Mouse (Mus musculus): Measurements from ENCODE around the gene Sbno1. TPM values are rescaled to one million over a fixed set of nuclear protein-coding genes. Genes with fewer than 3 reads are reported as not detected.
"Not testable (repeated sequence)": the region's sequence is repeated elsewhere in the genome, so short reads cannot be mapped to it uniquely, and the experiment has no call there.

Gene Sbno1
- 306 and 307 TPM in 2 replicates for total RNA-seq (2017)

- ATAC-seq (ENCODE audit: extremely low read depth, insufficient number of reproducible peaks, low FRiP score, poor library complexity, severe bottlenecking), result peak; percentile 86
These were observed at the start of gene Sbno1 for GRCm38 (mm10) chr5:124425412-124426259. TSS of gene Sbno1 (minus strand) at chr5:124426001.

- no peak for ATAC-seq (ENCODE audit: extremely low read depth, insufficient number of reproducible peaks, low FRiP score, poor library complexity, severe bottlenecking)
These were observed 44.9 kb upstream of the Sbno1 start for GRCm38 (mm10) chr5:124470591-124471171.

DNA sequence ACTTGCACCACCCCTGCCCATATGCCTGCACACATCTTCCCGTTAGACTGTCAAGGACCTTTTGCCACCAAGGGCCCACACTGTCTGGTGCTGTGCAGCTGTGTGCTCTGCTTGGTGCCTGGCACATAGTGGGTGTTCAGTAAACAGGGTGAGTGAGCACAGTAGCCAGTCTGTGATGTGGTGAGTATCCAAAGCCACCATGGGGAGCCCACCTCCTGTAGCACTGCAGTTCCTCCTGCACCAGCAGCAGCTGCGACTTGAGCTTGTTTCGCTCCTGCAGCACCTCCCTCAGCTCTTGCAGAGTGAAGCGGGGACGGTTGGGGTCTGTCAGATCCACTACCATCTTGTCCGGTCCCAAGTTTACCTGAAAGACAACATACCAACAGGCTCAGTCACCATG lies 43.7 kb upstream of the Sbno1 start:
- no peak for ATAC-seq (ENCODE audit: extremely low read depth, insufficient number of reproducible peaks, low FRiP score, poor library complexity, severe bottlenecking)

GRCm38 (mm10) chr5:124468365-124468764 lies 42.6 kb upstream of the Sbno1 start:
- ATAC-seq (ENCODE audit: extremely low read depth, insufficient number of reproducible peaks, low FRiP score, poor library complexity, severe bottlenecking), result peak; percentile 30; the same call in 1 of the 2 replicates

DNA sequence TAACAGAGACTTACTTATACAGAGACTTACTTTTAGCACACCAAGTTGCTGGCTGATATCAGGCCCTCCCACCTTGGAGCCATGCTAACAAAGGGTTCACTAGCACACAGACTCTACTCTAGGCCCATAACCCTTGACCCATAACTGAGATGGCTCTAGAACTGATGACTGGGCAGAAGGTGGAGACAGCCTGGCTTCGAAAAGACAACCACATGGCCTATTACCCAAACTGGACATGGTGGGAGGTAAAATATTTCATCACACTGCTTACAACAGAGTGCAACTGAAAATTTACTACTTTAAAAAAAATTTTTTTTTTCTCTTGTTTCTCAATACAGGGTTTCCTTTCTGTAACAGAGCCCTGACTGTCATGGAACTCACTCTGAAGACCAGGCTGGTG lies 42.0 kb upstream of the Sbno1 start:
- ATAC-seq (ENCODE audit: extremely low read depth, insufficient number of reproducible peaks, low FRiP score, poor library complexity, severe bottlenecking), result no peak

DNA sequence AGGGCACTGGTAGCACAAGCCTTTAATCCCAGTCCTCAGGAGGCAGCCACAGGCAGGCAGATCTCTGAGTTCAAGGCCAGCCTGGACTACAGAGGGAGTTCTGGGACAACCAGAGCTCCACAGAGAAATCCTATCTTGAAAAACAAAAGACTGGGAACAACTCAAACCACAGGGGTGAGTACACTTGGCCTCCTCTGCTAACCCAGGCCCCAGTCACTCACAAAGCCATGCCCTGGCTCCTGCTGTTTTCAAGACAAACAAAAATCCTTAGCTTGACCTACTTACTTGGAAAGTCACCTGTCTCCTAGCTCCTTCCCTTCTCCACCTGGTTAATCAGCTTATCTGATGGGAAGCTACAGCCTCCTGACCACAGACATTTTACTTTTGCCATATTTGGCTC lies 39.1 kb upstream of the Sbno1 start:
- no peak for ATAC-seq (ENCODE audit: extremely low read depth, insufficient number of reproducible peaks, low FRiP score, poor library complexity, severe bottlenecking)

DNA sequence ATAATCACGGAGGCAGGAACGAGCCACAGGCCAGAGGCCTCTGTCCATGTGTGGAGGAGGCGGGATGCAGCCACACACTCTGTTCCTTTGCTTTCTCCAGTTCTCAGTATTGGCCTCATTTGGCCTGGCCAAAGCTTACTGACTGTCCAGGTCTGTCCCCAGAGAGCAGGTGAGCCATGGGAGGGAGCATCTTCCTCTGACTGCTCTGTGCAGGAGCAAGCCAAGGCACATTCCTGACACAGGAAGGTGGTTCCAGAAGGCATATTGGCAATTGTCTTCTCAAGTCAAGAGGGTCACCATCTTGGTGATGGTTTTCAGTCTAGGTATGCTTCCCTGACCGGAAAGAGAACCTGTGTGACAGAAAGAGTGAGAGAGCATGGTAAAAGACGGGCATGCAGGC lies 37.7 kb upstream of the Sbno1 start:
- no peak for ATAC-seq (ENCODE audit: extremely low read depth, insufficient number of reproducible peaks, low FRiP score, poor library complexity, severe bottlenecking)

DNA sequence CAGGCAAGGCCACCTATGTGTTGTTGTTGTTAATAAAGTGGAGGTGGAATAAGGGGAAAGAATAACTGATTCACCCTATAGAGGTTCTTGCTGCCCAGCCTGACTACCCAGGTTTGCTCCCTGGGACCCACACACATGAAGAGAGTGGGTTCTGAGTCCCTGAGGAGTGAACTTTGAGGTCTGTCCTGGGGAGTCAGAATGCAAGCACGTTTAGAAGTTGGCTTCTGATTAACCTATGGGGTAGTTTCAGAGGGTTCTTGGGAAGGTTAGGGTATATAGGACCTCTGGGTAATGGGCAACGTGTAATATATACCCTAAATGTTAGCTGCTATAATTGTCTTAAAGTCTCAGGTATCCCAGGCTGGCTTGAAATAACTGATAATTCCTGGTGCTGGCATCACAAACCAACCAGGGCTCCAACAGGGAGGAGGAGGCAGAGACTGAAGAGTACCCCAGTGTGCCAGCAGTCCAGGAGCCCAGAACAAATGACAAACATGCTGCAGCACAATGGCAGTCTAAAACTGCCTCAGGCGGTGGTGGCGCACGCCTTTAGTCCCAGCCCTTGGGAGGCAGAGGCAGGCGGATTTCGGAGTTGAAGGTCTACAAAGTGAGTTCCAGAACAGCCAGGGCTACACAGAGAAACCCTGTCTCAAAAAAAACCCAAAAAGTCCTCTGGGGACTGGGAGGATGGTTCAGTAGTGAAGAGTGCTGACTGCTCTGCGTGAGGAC lies 36.7 kb upstream of the Sbno1 start:
- ATAC-seq (ENCODE audit: extremely low read depth, insufficient number of reproducible peaks, low FRiP score, poor library complexity, severe bottlenecking), result no peak

GRCm38 (mm10) chr5:124460922-124461321 lies 35.1 kb upstream of the Sbno1 start:
- ATAC-seq (ENCODE audit: extremely low read depth, insufficient number of reproducible peaks, low FRiP score, poor library complexity, severe bottlenecking), result not testable (repeated sequence)

DNA sequence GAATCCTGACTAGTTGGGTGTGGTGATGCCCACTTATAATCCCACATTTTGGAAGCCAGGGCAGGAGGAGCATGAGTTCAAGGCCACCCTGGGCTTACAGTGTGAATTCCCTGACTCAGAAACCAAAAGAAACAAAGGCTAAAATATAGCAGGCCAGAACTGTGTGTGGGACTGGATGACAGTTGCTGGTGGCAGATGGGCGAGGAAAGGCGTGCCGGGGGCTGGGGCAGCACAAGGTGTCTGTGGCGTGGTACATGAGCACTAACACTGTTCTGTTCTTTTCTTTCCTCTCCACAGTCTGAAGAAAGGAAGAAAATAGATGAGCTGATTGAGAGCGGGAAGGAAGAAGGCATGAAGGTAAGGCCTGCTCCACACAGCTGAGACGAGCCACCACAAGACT lies 31.0 kb upstream of the Sbno1 start:
- no peak for ATAC-seq (ENCODE audit: extremely low read depth, insufficient number of reproducible peaks, low FRiP score, poor library complexity, severe bottlenecking)

- no peak for ATAC-seq (ENCODE audit: extremely low read depth, insufficient number of reproducible peaks, low FRiP score, poor library complexity, severe bottlenecking)
These were observed 28.2 kb upstream of the Sbno1 start for GRCm38 (mm10) chr5:124454082-124454419.

- ATAC-seq (ENCODE audit: extremely low read depth, insufficient number of reproducible peaks, low FRiP score, poor library complexity, severe bottlenecking), result no peak
These were observed 27.7 kb upstream of the Sbno1 start for GRCm38 (mm10) chr5:124453339-124454081.

DNA sequence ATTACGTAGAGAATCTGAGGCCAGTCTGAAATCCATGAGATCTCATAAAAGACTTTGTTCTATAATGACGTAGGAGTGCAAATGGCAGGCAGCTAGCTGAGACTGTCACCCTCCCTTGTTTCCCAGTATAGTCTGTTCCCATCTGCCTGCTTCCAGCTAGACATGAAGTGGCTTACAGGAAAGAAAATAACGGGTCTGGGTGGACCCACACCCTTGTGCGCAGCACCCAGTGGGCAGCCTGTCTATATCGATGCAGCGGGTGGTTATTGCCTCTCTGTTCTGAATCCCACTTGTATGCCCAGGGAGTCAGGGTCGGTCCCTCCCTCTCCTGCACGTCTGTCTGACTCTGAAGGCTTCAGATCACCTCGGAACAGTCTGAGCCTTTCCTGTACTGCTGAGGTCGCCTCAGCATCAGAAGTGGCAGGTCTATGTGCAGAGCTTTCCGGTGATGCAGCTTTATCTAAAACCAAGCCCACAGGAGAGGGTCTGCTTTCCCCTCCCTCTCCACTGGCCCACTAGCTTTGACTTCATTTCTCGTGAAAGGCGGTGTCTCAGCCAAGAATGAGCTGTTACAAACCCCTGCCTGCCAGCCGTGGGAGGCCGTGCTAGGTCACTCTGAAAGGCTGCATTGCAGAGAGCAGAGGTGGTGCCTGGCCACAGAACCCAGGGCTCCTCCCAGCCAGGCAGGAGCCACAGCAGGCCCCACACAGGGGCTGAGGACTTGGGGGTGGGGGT lies 26.9 kb upstream of the Sbno1 start:
- ATAC-seq (ENCODE audit: extremely low read depth, insufficient number of reproducible peaks, low FRiP score, poor library complexity, severe bottlenecking), result no peak

GRCm38 (mm10) chr5:124450641-124451340 lies 25.0 kb upstream of the Sbno1 start:
- ATAC-seq (ENCODE audit: extremely low read depth, insufficient number of reproducible peaks, low FRiP score, poor library complexity, severe bottlenecking), result no peak

DNA sequence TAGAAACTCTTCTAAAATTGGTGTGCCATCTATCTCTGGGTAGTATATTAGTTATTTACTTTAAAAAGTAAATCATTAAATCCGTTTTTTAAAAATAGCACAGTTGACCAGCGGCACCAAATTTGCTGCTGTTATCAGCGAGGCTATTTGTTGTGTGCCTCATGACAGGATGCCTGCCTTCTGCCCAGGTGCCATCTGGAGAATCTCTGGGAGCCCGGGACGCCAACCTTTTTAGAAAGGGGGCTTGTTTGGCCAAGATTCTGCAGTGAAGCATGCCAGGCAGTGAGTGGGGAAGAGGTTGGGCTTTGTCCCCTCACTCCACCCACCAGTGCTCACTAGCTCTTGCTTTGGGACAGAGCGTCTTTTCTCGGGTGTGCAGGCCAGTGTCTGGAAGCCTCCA lies 24.2 kb upstream of the Sbno1 start:
- no peak for ATAC-seq (ENCODE audit: extremely low read depth, insufficient number of reproducible peaks, low FRiP score, poor library complexity, severe bottlenecking)

GRCm38 (mm10) chr5:124449494-124449893 lies 23.7 kb upstream of the Sbno1 start:
- no peak for ATAC-seq (ENCODE audit: extremely low read depth, insufficient number of reproducible peaks, low FRiP score, poor library complexity, severe bottlenecking)

DNA sequence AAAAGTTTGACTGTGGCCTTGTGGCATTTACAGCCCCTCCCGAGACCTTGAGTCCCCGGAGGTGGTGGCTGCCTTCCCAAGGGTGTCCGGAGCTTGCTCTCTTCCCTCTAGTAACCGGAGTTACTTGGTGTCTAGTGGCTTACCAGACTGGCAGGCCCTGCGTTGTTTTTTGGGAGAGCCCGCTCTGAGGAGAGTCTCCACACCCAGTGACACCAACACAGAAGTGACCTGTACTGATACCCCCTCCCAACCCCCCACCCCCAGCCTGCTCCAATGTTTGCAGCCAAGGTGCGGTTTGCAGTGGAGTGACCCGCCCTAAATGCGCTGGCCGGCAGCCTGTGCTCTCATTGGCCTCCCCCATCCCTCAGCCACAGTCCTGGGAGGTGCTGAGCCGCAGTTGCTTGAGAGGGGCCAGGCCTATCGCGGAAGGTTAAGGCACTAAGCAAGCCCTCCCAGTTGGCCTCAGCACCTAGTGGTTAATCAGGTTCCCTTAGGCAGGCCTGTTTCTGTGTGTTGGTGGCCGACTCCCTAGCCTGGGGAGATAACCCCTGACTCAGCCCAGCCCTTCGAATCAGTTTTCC lies 20.6 kb upstream of the Sbno1 start:
- ATAC-seq (ENCODE audit: extremely low read depth, insufficient number of reproducible peaks, low FRiP score, poor library complexity, severe bottlenecking), result peak; percentile 47; the same call in 1 of the 2 replicates

All from neutrophil, adult 5-6 weeks (primary cell).